Mouse (Mus musculus) cerebellum, adult 11-12 months (tissue): ENCODE data around the gene Rab25.
A peak's percentile ranks its signal among the peaks of the same experiment; 100 is the strongest.

Experiments
- DNase-seq: peaks from one replicate; pipeline ENCODE4 v3.0.0; 2022

Gene Rab25

GRCm38 (mm10) chr3:88566536-88567061 is 18.5 kb upstream of the Rab25 start:
- no peak for DNase-seq

GRCm38 (mm10) chr3:88566116-88566515 is 18.0 kb upstream of the Rab25 start:
- no peak for DNase-seq

GRCm38 (mm10) chr3:88563966-88564365 is 15.9 kb upstream of the Rab25 start:
- DNase-seq = no peak

- DNase-seq = no peak
Measured at GRCm38 (mm10) chr3:88563442-88563841, 15.3 kb upstream of the Rab25 start.

- no peak for DNase-seq
Measured at GRCm38 (mm10) chr3:88561989-88562388, 13.9 kb upstream of the Rab25 start.

GRCm38 (mm10) chr3:88559596-88559995 is 11.5 kb upstream of the Rab25 start:
- no peak for DNase-seq

- DNase-seq = no peak
Measured at GRCm38 (mm10) chr3:88556616-88557015, 8.5 kb upstream of the Rab25 start.

GRCm38 (mm10) chr3:88555731-88556130 is 7.6 kb upstream of the Rab25 start:
- peak; percentile 50 for DNase-seq

GRCm38 (mm10) chr3:88555069-88555605 is 7.0 kb upstream of the Rab25 start:
- DNase-seq = no peak

GRCm38 (mm10) chr3:88553880-88554586 is 5.9 kb upstream of the Rab25 start:
- peak; percentile 88 for DNase-seq

GRCm38 (mm10) chr3:88553525-88553879 is 5.4 kb upstream of the Rab25 start, which contains the start of gene Ubqln4:
Ubqln4 (plus strand) TSS chr3:88553758.
- DNase-seq = no peak

- DNase-seq = peak; percentile 98
Measured at GRCm38 (mm10) chr3:88552676-88553524, 4.8 kb upstream of the Rab25 start, which contains the start of gene Lamtor2. Lamtor2 (minus strand) TSS chr3:88553074.

GRCm38 (mm10) chr3:88552082-88552645 is 4.1 kb upstream of the Rab25 start:
- DNase-seq = peak; percentile 66

GRCm38 (mm10) chr3:88551586-88551985 is 3.5 kb upstream of the Rab25 start:
- DNase-seq = peak; percentile 41

GRCm38 (mm10) chr3:88546674-88547418 is 1.3 kb downstream of the Rab25 start:
- DNase-seq = peak; percentile 38

- DNase-seq = peak; percentile 36
Measured at GRCm38 (mm10) chr3:88544955-88545591, 3.0 kb downstream of the Rab25 start.

- DNase-seq = peak; percentile 37
Measured at GRCm38 (mm10) chr3:88544514-88544913, 3.6 kb downstream of the Rab25 start.

GRCm38 (mm10) chr3:88543651-88544410 is 4.3 kb downstream of the Rab25 start:
- no peak for DNase-seq

GRCm38 (mm10) chr3:88543174-88543573 is 4.9 kb downstream of the Rab25 start:
- peak; percentile 34 for DNase-seq

- no peak for DNase-seq
Measured at GRCm38 (mm10) chr3:88542486-88542885, 5.6 kb downstream of the Rab25 start.
